ENCODE assay signal across 31 mouse cellular contexts in the genomic region with DNA sequence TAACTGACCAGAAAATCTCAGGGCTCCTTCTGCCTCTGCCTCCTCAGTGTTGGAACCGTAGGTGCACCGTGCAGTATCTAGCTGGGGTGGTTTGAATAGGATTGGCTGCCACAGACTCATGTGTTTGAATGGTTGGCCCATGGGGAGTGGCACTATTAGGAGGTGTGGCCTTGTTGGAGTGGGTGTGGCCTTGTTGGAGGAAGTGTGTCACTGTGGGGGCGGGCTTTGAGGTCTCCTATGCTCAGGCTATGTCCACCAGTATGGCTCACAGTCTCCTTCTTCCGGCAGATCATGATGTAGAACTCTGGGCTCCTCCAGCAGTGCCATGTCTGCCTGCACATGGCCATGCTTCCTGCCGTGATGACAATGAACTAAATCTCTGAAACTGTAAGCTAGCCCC. TPM values are rescaled to one million over a fixed set of nuclear protein-coding genes. Genes with fewer than 3 reads are reported as not detected.
DNase-seq lines count a peak whose midpoint lies in the region; ATAC-seq and TF ChIP-seq lines count a peak whose summit lies in the region.
"Had no signal": no experiment of that assay in that cellular context is flagged by ENCODE, and none has a peak within 500 bp of the region (broad histone marks: within the 10 kb centered on the region; RNA-seq: fewer than 3 reads in every experiment).

No protein-coding gene starts in this region.

- dilution Hi-C loops in CH12.LX (cut with MboI; ENCODE audit: extremely low pct_ligation_motif_present, extremely low pct_unique_long_range_greater_than_20kb, low sequenced_read_pairs) = no loop called here

- 74% methylated on average over 5 of the region's 5 CpGs for WGBS in hindbrain, postnatal 0 days
- WGBS in hindbrain, embryonic 14.5 days = 78% methylated on average over 5 of the region's 5 CpGs

- H3K4me3 ChIP-seq in hindbrain, postnatal 0 days (ENCODE audit: low read length) = no peak overlapping the region
- no peak overlapping the region for H3K4me3 ChIP-seq in hindbrain, embryonic 14.5 days (replicated peaks; ENCODE audit: low read length)
- no peak overlapping the region for H3K4me3 ChIP-seq in CH12.LX (replicated peaks in 1 of 3; ENCODE audit: low read depth in 2 of 3, low read length in 2 of 3, poor library complexity in 1 of 3)
- H3K4me3 ChIP-seq: embryonic facial prominence, embryonic 10.5 days; embryonic facial prominence, embryonic 12.5 days; forebrain, embryonic 13.5 days; forebrain, embryonic 15.5 days had no signal

- no peaks in the 10 kb centered on the region for H3K4me1 ChIP-seq in hindbrain, postnatal 0 days (ENCODE audit: insufficient read depth, low read length)
- no peaks in the 10 kb centered on the region for H3K4me1 ChIP-seq in hindbrain, embryonic 14.5 days (replicated peaks; ENCODE audit: control insufficient read depth, insufficient read depth, low read length)
- H3K4me1 ChIP-seq in CH12.LX (ENCODE audit: control insufficient read depth in 1 of 2, insufficient read depth in 2 of 2) = peaks cover 3 to 7% of the 10 kb centered on the region in 2 experiments; a peak in 3 of 4 replicates
- H3K4me1 ChIP-seq: embryonic facial prominence, embryonic 12.5 days; forebrain, embryonic 15.5 days had no signal

- no peak for TF ChIP-seq RAD21 in CH12.LX (IDR thresholded peaks at IDR 0.05; ENCODE audit: low read depth, low read length)

- H3K27ac ChIP-seq in hindbrain, postnatal 0 days = no peak overlapping the region
- no peak overlapping the region for H3K27ac ChIP-seq in hindbrain, embryonic 14.5 days
- no peak overlapping the region for H3K27ac ChIP-seq in CH12.LX (ENCODE audit: insufficient read depth, low read depth)
- H3K27ac ChIP-seq: embryonic facial prominence, embryonic 10.5 days; embryonic facial prominence, embryonic 12.5 days; forebrain, embryonic 13.5 days; forebrain, embryonic 15.5 days had no signal

- in situ Hi-C loops in CH12.LX (cut with MboI; ENCODE audit: low pct_ligation_motif_present, low pct_unique_long_range_greater_than_20kb, low sequenced_read_pairs) = no loop called here

- H3K4me2 ChIP-seq in hindbrain, postnatal 0 days (ENCODE audit: low read depth, low read length) = no peak overlapping the region
- no peak overlapping the region for H3K4me2 ChIP-seq in hindbrain, embryonic 14.5 days (replicated peaks)
- H3K4me2 ChIP-seq in CH12.LX (ENCODE audit: insufficient read depth, low read depth, poor library complexity, severe bottlenecking) = no peak overlapping the region
- H3K4me2 ChIP-seq: embryonic facial prominence, embryonic 12.5 days; forebrain, embryonic 13.5 days; forebrain, embryonic 15.5 days had no signal

- no peaks in the 10 kb centered on the region for H3K36me3 ChIP-seq in hindbrain, postnatal 0 days (ENCODE audit: insufficient read depth, low read length)
- H3K36me3 ChIP-seq in hindbrain, embryonic 14.5 days (replicated peaks; ENCODE audit: control insufficient read depth, insufficient read depth) = no peaks in the 10 kb centered on the region
- no peaks in the 10 kb centered on the region for H3K36me3 ChIP-seq in CH12.LX (replicated peaks in 1 of 2; ENCODE audit: control insufficient read depth in 1 of 2, insufficient read depth in 1 of 2, low read length in 1 of 2)
- H3K36me3 ChIP-seq: embryonic facial prominence, embryonic 10.5 days; embryonic facial prominence, embryonic 12.5 days; forebrain, embryonic 15.5 days; G1E had no signal

- no peaks in the 10 kb centered on the region for H3K27me3 ChIP-seq in hindbrain, postnatal 0 days (ENCODE audit: insufficient read depth, low read length)
- H3K27me3 ChIP-seq in hindbrain, embryonic 14.5 days (ENCODE audit: control insufficient read depth, insufficient read depth, low read length) = no peaks in the 10 kb centered on the region
- H3K27me3 ChIP-seq in CH12.LX (replicated peaks) = peaks cover 59% of the 10 kb centered on the region
- H3K27me3 ChIP-seq: embryonic facial prominence, embryonic 12.5 days; forebrain, embryonic 13.5 days; forebrain, embryonic 15.5 days; Patski had no signal

- ATAC-seq in hindbrain, postnatal 0 days = 0 out of 2 replicates have a peak, but pooled peaks have one; percentile 12
- ATAC-seq in hindbrain, embryonic 14.5 days (ENCODE audit: low FRiP score) = no peak
- ATAC-seq: activated CD4-positive, CD25-positive, alpha-beta regulatory T cell, adult 4 months; CD4-positive, CD25-positive, alpha-beta regulatory T cell, adult 4 months; forebrain, embryonic 13.5 days; forebrain, embryonic 15.5 days; forebrain, postnatal 0 days; Patski had no signal

- no peak for TF ChIP-seq POLR2A in CH12.LX (IDR thresholded peaks at IDR 0.05; ENCODE audit: low read depth, low read length)

- H3K79me2 ChIP-seq in CH12.LX (replicated peaks; ENCODE audit: control insufficient read depth, extremely low read depth, insufficient read depth, poor library complexity, severe bottlenecking) = no peaks in the 10 kb centered on the region

- no peak overlapping the region for H3K9ac ChIP-seq in hindbrain, postnatal 0 days (replicated peaks; ENCODE audit: low read length)
- H3K9ac ChIP-seq in hindbrain, embryonic 14.5 days = no peak overlapping the region
- no peak overlapping the region for H3K9ac ChIP-seq in CH12.LX (ENCODE audit: insufficient read depth, low read depth)
- H3K9ac ChIP-seq: embryonic facial prominence, embryonic 12.5 days; forebrain, embryonic 13.5 days; forebrain, embryonic 15.5 days; forebrain, postnatal 0 days had no signal

- TF ChIP-seq EP300 in CH12.LX (IDR thresholded peaks at IDR 0.05; ENCODE audit: low read length) = no peak

- no peak for TF ChIP-seq CTCF in hindbrain, postnatal 0 days (IDR thresholded peaks at IDR 0.05; ENCODE audit: low read depth)
- TF ChIP-seq CTCF in CH12.LX (conservative IDR thresholded peaks at IDR 0.05 in 1 of 2, IDR thresholded peaks at IDR 0.05 in 1 of 2; ENCODE audit: low read depth in 2 of 2, low read length in 2 of 2) = no peak

- DNase-seq in hindbrain, postnatal 0 days (ENCODE audit: low spot score) = no peak
- DNase-seq in hindbrain, embryonic 14.5 days (ENCODE audit: low spot score) = no peak
- peak; percentile 6 for DNase-seq in CH12.LX (ENCODE audit: extremely low read depth)
- peak; percentile 89 for DNase-seq in R1 (ENCODE audit: low read depth, low spot score)
- no peak for DNase-seq in spleen, postnatal 36 days (ENCODE audit: low spot score in 2 of 2)
- DNase-seq in adrenal gland, postnatal 25 days = no peak
- DNase-seq in cerebellum, postnatal 4 days (ENCODE audit: low spot score in 2 of 2) = no peak
- DNase-seq: adrenal gland, adult 8-10 months; adrenal gland, postnatal 14 days; B cell, adult 2 months; cerebellum, adult 11 months; cerebellum, adult 18-20 months; cerebellum, adult 8-10 months; cerebellum, adult 9-11 months; cerebellum, postnatal 14 days; cerebellum, postnatal 36 days; forebrain, postnatal 0 days had no signal

- no peaks in the 10 kb centered on the region for H3K9me3 ChIP-seq in hindbrain, postnatal 0 days (ENCODE audit: low read length)
- no peaks in the 10 kb centered on the region for H3K9me3 ChIP-seq in hindbrain, embryonic 14.5 days (ENCODE audit: control insufficient read depth, low read length)
- peaks cover 13% of the 10 kb centered on the region for H3K9me3 ChIP-seq in CH12.LX (replicated peaks; ENCODE audit: low read length)
- H3K9me3 ChIP-seq: embryonic facial prominence, embryonic 10.5 days; embryonic facial prominence, embryonic 12.5 days; forebrain, embryonic 13.5 days; forebrain, embryonic 15.5 days; G1E had no signal

TF ChIP-seq in CH12.LX, 34 proteins besides CTCF, POLR2A, EP300 and RAD21:
- TF ChIP-seq JUN (IDR thresholded peaks at IDR 0.05; ENCODE audit: insufficient read depth, low read depth, low read length) (no peak), MYC (IDR thresholded peaks at IDR 0.05; ENCODE audit: low read depth, low read length) (no peak), NELFE (IDR thresholded peaks at IDR 0.05; ENCODE audit: low read depth, low read length) (no peak), MAFK (IDR thresholded peaks at IDR 0.05; ENCODE audit: insufficient replicate concordance, low read length) (no peak)

RNA-seq across cellular contexts. Expression of a gene that starts 9.4 kb away (rescaled TPM):
- total RNA-seq in hindbrain, postnatal 0 days (2014; rRNA removed) = 473 and 516 TPM in 2 replicates
- polyA plus RNA-seq in hindbrain, postnatal 0 days (2015; fragmentation: Nextera tagmentation; extraction: Ambion mirVana) = 966 and 1,028 TPM in 2 replicates
- 939 and 1,013 TPM in 2 replicates for polyA plus RNA-seq in hindbrain, embryonic 14.5 days (2014; fragmentation: Nextera tagmentation; extraction: Ambion mirVana)
- 0.29 and 0.64 TPM in 2 replicates for total RNA-seq in CH12.LX (2012; rRNA removed)
- 0.18 and 0.21 TPM in 2 replicates for total RNA-seq in CH12.LX (2014; rRNA removed)
- polyA plus RNA-seq in CH12.LX (2012; ENCODE audit: insufficient read length, low read depth) = 1.7 TPM in 2 replicates
- 142 and 169 TPM in 2 replicates for total RNA-seq in adrenal gland, postnatal 25 days (2021)

RNA-seq across cellular contexts. Expression of a gene that starts 35.6 kb away (rescaled TPM):
- total RNA-seq in hindbrain, postnatal 0 days (2014; rRNA removed) = not detected in 2 replicates
- not detected in 2 replicates for polyA plus RNA-seq in hindbrain, postnatal 0 days (2015; fragmentation: Nextera tagmentation; extraction: Ambion mirVana)
- polyA plus RNA-seq in hindbrain, embryonic 14.5 days (2014; fragmentation: Nextera tagmentation; extraction: Ambion mirVana) = not detected in 2 replicates
- total RNA-seq in CH12.LX (2012; rRNA removed) (not detected in 2 replicates), CH12.LX (2014; rRNA removed) (not detected in 2 replicates)
- polyA plus RNA-seq in CH12.LX (2012; ENCODE audit: insufficient read length, low read depth) = not detected in 2 replicates
- total RNA-seq in adrenal gland, postnatal 25 days (2021) = not detected in 2 replicates
- total RNA-seq: adrenal gland, adult 18-20 months; adrenal gland, adult 8-10 months; adrenal gland, postnatal 14 days; adrenal gland, postnatal 4 days had no signal
- polyA plus RNA-seq: activated CD4-positive, CD25-positive, alpha-beta regulatory T cell, adult 4 months; brain, embryonic 14.5 days; CD4-positive, CD25-positive, alpha-beta regulatory T cell, adult 4 months; cortical plate, adult 2 months; embryonic facial prominence, embryonic 10.5 days; embryonic facial prominence, embryonic 12.5 days; embryonic facial prominence, embryonic 14.5 days; forebrain, embryonic 11.5 days; forebrain, embryonic 13.5 days; forebrain, embryonic 15.5 days; forebrain, postnatal 0 days; G1E; Patski had no signal

Comparison
In these comparisons a context has a peak if more than half of its experiments do, and no peak if none do; other contexts are left out.
1. DNase-seq: peak in CH12.LX (single experiment) and R1 (single experiment); none in hindbrain, postnatal 0 days (single experiment), hindbrain, embryonic 14.5 days (single experiment), spleen, postnatal 36 days (0 of 2), adrenal gland, postnatal 25 days (single experiment) and cerebellum, postnatal 4 days (0 of 2).
2. RNA of a gene that starts 9.4 kb away (total RNA-seq): 473 to 516 TPM in hindbrain, postnatal 0 days and 142 to 169 TPM in adrenal gland, postnatal 25 days; 0.18 to 0.64 TPM in CH12.LX; every median in the first group is over 10 times any median in the second.